Mouse (Mus musculus): ENCODE results near the gene Tmem177.

DNA sequence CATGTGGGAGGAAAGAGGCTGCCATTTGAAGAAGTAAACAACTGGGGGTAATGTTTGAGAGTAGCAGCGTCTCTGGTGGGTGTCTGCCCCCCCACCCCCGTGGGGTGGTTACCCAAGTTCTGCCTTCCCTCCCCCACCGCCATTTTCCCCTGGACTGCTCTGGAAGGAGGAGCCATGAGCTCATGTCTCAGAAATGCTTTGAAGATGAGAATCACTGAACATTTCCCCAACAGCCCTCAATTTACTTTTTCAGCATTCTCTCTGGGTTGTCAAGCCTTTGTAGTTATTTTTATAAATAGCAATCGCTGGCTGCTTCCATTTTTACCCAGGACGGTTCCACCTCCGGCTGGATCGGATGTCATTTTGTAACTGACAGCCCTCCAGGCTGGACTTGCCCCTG, 26.7 kb downstream of the Tmem177 start:
- TF ChIP-seq CTCF (IDR thresholded peaks at IDR 0.05; ENCODE audit: control insufficient read depth, insufficient read depth, insufficient read length): no peak
- TF ChIP-seq MAX (IDR thresholded peaks at IDR 0.05): no peak
- no peak for TF ChIP-seq MYOG (IDR thresholded peaks at IDR 0.05; ENCODE audit: control insufficient read depth, extremely low read depth, insufficient read length)
- TF ChIP-seq CEBPB (IDR thresholded peaks at IDR 0.05; ENCODE audit: low read depth): no peak
- no peak for TF ChIP-seq USF1 (IDR thresholded peaks at IDR 0.05; ENCODE audit: low read depth)
- TF ChIP-seq MYOD1 (IDR thresholded peaks at IDR 0.05; ENCODE audit: control insufficient read depth, insufficient read length, low read depth): no peak
- TF ChIP-seq FOSL1 (IDR thresholded peaks at IDR 0.05; ENCODE audit: insufficient read depth, low read length, poor library complexity, severe bottlenecking): no peak
